Mouse (Mus musculus) ES-E14 (cell line): ENCODE measurements around the gene Hdac5. TPM values are rescaled to one million over a fixed set of nuclear protein-coding genes. Genes with fewer than 3 reads are reported as not detected.

Source experiments
- DNase-seq: peaks from one replicate; pipeline ENCODE4 v3.0.0-alpha.2; 2013; ENCODE audit warnings: low read depth, low spot score
- H3K27ac ChIP-seq: 2 replicates; pipeline ENCODE4 v1.5.1; 2012; ENCODE audit warnings: low read depth, mild to moderate bottlenecking, low read length, moderate library complexity, mixed read lengths; ENCODE audit not compliant: poor library complexity, insufficient read depth, severe bottlenecking
- H3K36me3 ChIP-seq: 2 replicates; pipeline ENCODE4 v1.6.1; 2012; ENCODE audit warnings: mild to moderate bottlenecking, low read length, moderate library complexity, mixed read lengths; ENCODE audit not compliant: control insufficient read depth, poor library complexity, insufficient read depth, severe bottlenecking
- H3K4me1 ChIP-seq, 2 experiments: fragments of 150-350 bp in 1 of 2; sonication (generic) in 1 of 2; 2 replicates each; pipeline ENCODE4 v1.6.1; 2012; ENCODE audit warnings: low read length in 2 of 2, mild to moderate bottlenecking in 1 of 2, mixed read lengths in 1 of 2; ENCODE audit not compliant: control insufficient read depth in 2 of 2, insufficient read depth in 2 of 2, poor library complexity in 1 of 2
- H3K4me3 ChIP-seq, 2 experiments: fragments of 150-350 bp in 1 of 2; sonication (generic) in 1 of 2; 2 replicates each; pipeline ENCODE4 v1.5.1; 2012; ENCODE audit warnings: low read length in 2 of 2, low read depth in 1 of 2, mild to moderate bottlenecking in 1 of 2, mixed read lengths in 1 of 2; ENCODE audit not compliant: insufficient read depth in 1 of 2, poor library complexity in 1 of 2, severe bottlenecking in 1 of 2
- H3K9ac ChIP-seq: 2 replicates; pipeline ENCODE4 v1.6.1; 2012; ENCODE audit warnings: low read depth, mild to moderate bottlenecking, low read length, mixed read lengths; ENCODE audit not compliant: poor library complexity, insufficient read depth, severe bottlenecking
- H3K9me3 ChIP-seq: fragments of 150-350 bp; sonication (generic); 2 replicates; pipeline ENCODE4 v1.6.1; 2012; ENCODE audit warnings: low read depth, mild to moderate bottlenecking, low read length; ENCODE audit not compliant: control insufficient read depth, insufficient read depth
- CHD2 ChIP-seq: IDR thresholded peaks from 2 replicates; pipeline ENCODE4 v1.6.1; 2014; ENCODE audit warnings: mild to moderate bottlenecking, low read depth, low read length, inconsistent platforms
- HCFC1 ChIP-seq: IDR thresholded peaks from 2 replicates; pipeline ENCODE4 v1.6.1; 2012; ENCODE audit warnings: low read length, inconsistent platforms, borderline replicate concordance; ENCODE audit not compliant: insufficient read depth
- MAFK ChIP-seq: IDR thresholded peaks from 2 replicates; pipeline ENCODE4 v1.6.1; 2014; ENCODE audit warnings: mild to moderate bottlenecking, low read depth, low read length, inconsistent platforms; ENCODE audit not compliant: insufficient read depth
- ZC3H11A ChIP-seq: IDR thresholded peaks from 2 replicates; pipeline ENCODE4 v1.6.1; 2012; ENCODE audit warnings: low read depth, mild to moderate bottlenecking, inconsistent platforms, low read length, borderline replicate concordance
- ZNF384 ChIP-seq: IDR thresholded peaks from 2 replicates; pipeline ENCODE4 v1.6.1; 2012; ENCODE audit warnings: low read depth, low read length, inconsistent platforms
- in situ Hi-C, 2 experiments: fragments of 600-800 bp; cut with MboI; formaldehyde crosslinking; loops; one replicate each; pipeline ENCODE4 v1.15.1; 2025; ENCODE audit warnings: low sequenced_read_pairs in 2 of 2, inconsistent platforms in 1 of 2; ENCODE audit not compliant: unreplicated experiment in 2 of 2
- total RNA-seq: library from RNA; depleted of rRNA; stranded (reverse); fragments of 300-350 nt; gene quantifications from 2 replicates; pipeline ENCODE4 v1.2.3, GENCODE M21; 2012

Hdac5 gene
- total RNA-seq, 1 experiment: 33.3 TPM

DNA sequence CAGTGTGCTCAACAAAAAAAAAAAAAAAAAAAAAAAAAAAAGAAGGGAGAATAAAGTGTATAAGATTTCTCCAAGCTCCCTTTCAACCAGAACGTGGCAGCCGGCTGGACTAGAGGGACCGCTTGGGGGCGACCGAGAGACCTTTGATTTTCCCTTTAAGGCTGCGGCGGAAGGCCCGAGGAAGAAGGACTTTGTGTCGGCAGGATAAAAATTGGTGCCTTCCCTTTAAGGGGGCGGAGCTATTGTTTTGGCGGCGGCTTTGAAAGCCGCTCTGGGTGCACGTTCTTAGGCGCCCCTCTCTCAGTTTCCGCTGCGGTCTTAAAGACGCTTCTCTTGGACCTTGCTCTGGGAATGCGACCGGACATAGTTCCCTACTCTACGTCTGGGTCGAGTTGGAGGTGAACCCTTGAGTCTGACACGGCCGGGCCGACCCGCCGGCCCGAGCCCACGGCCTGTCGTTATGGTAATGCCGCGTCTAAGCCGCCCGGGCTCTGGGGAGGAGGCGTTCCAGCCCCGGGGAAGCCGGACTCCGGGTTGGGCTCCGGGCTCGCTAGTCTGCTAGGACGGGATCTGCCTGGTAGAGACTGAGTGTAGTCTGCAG, 18.8 kb upstream of the Hdac5 start, which contains the start of gene BC030867:
TSS of gene BC030867 (plus strand) at position 253 of the 601 bp plus-strand sequence.
- peak; percentile 99 for DNase-seq

GRCm38 (mm10) chr11:102246871-102247270, 16.9 kb upstream of the Hdac5 start:
- DNase-seq: no peak
- Histone ChIP-seq H3K36me3 (peaks cover 8% of the 10 kb centered on the region), H3K9ac (no peak overlapping the region), H3K9me3 (no peaks in the 10 kb centered on the region), H3K27ac (no peak overlapping the region), H3K4me1 (peaks cover 11 to 17% of the 10 kb centered on the region in 2 experiments), H3K4me3 (no peak overlapping the region)
- in situ Hi-C loops: no loop called here
- 0 out of 2 replicates have a peak, but pooled peaks have one; percentile 43 for TF ChIP-seq ZNF384
- no peak for TF ChIP-seq ZC3H11A
- TF ChIP-seq CHD2: no peak
- no peak for TF ChIP-seq MAFK

More for the DNA sequence above, 18.8 kb upstream of the Hdac5 start, which contains the start of gene BC030867:
- Histone ChIP-seq H3K9me3 (no peaks in the 10 kb centered on the region), H3K9ac (peak within 1 kb of the TSS; percentile 90), H3K4me3 (peak within 1 kb of the TSS; percentile 74 to 81), H3K4me1 (peaks cover 11 to 18% of the 10 kb centered on the region in 2 experiments), H3K27ac (peak within 1 kb of the TSS; percentile 90), H3K36me3 (peaks cover 15% of the 10 kb centered on the region)
- TF ChIP-seq ZNF384 (peak; percentile 88), CHD2 (no peak)
- in situ Hi-C loops: no loop called here

- Histone ChIP-seq H3K9me3 (no peaks in the 10 kb centered on the region), H3K4me1 (peaks cover 11 to 15% of the 10 kb centered on the region in 2 experiments; a peak in 3 of 4 replicates), H3K27ac (no peak overlapping the region), H3K36me3 (peaks cover 4% of the 10 kb centered on the region; the same call in 1 of the 2 replicates), H3K4me3 (no peak overlapping the region), H3K9ac (no peak overlapping the region)
- TF ChIP-seq MAFK: no peak
- no peak for DNase-seq
- in situ Hi-C loops: no loop called here
Measured at GRCm38 (mm10) chr11:102246273-102246635, 16.3 kb upstream of the Hdac5 start.

DNA sequence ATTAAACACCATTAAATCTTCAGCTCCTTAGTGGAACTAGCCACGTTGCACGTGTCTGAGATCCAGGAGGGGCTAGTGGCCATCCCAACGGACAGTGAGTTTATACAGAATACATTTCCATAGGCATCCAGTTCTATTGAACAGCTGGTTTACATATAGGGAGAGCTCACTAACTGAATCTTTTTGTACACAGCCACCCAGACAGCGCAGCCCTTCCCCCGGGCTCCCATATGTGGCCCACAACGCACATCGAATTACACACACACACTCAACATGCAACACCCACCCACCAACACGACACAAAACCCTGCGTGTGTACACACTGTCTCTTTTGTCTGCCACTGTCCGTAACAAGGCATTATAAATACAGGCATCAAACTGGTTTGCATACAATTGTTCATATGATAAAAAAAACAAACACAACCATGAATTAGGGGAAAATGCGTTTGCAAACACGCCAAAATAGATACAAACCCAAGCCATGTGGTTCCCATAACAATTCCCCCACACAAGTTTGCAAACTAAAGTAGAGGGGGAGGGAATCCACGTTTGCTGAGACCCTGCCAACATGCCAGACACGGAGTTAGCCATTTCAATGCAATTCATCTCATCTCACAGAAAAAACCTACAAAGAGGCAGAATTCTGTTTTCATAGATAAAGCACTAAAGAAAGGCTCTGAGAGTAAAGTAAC, 15.8 kb upstream of the Hdac5 start:
- Histone ChIP-seq H3K4me3 (no peak overlapping the region), H3K4me1 (peaks cover 11 to 15% of the 10 kb centered on the region in 2 experiments; a peak in 3 of 4 replicates), H3K36me3 (peaks cover under 1% of the 10 kb centered on the region; the same call in 1 of the 2 replicates), H3K9ac (no peak overlapping the region), H3K27ac (no peak overlapping the region), H3K9me3 (no peaks in the 10 kb centered on the region)
- TF ChIP-seq HCFC1 (no peak), ZC3H11A (no peak), CHD2 (no peak), MAFK (no peak), ZNF384 (no peak)
- in situ Hi-C loops: no loop called here
- no peak for DNase-seq
